Mouse (Mus musculus): Measurements from ENCODE around the gene Meis3.

DNA sequence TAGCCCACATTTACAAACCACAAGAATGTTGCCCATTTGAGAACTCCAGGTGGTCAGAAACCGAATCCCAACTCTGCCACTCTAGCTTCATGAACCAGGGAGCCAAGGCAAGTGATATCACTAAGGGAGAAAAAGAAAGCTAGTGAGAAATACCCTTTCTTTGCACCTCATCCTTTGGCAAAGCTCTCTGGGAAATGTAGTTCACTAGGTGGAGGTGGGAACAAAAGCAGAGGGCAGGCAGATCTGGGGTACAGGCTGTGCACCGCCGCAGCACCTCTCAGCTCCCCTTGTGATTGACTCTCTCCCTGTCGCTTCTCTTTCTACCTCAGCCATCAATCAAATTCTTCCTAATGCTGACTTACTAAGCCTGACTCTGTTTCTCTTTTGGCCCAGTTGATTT lies 3.2 kb downstream of the Meis3 start:
- TF ChIP-seq POLR2A (IDR thresholded peaks at IDR 0.05; ENCODE audit: low read depth, low read length) = no peak
- no peak for TF ChIP-seq CTCF (IDR thresholded peaks at IDR 0.05; ENCODE audit: extremely low read depth, insufficient read depth, insufficient read length, insufficient replicate concordance)

All from spleen, adult 2 months (tissue).